Mouse (Mus musculus): ENCODE measurements around the gene Ntng2.

Ntng2 gene

GRCm38 (mm10) chr2:29190392-29190791 lies 62.4 kb downstream of the Ntng2 start:
- no peak for DNase-seq

- DNase-seq = no peak
Observed at GRCm38 (mm10) chr2:29186209-29186608, 66.6 kb downstream of the Ntng2 start.

GRCm38 (mm10) chr2:29183266-29183924 lies 69.4 kb downstream of the Ntng2 start:
- DNase-seq = no peak

GRCm38 (mm10) chr2:29181111-29181510 lies 71.7 kb downstream of the Ntng2 start:
- DNase-seq = no peak

- no peak for DNase-seq
Observed at GRCm38 (mm10) chr2:29179810-29180209, 73.0 kb downstream of the Ntng2 start.

- no peak for DNase-seq
Observed at GRCm38 (mm10) chr2:29174887-29175286, 77.9 kb downstream of the Ntng2 start.

- no peak for DNase-seq
Observed at GRCm38 (mm10) chr2:29168067-29168466, 84.7 kb downstream of the Ntng2 start.

GRCm38 (mm10) chr2:29151941-29152340 lies 100.9 kb downstream of the Ntng2 start:
- no peak for DNase-seq
